Mouse (Mus musculus) adrenal gland, postnatal 36 days (tissue): ENCODE data around the gene Ppp1r13l. TPM values are rescaled to one million over a fixed set of nuclear protein-coding genes. Genes with fewer than 3 reads are reported as not detected.

Source experiments
- DNase-seq, 2 experiments: peaks; one replicate each; pipeline ENCODE4 v3.0.0; 2021; ENCODE audit warnings: mixed read lengths in 1 of 2
- total RNA-seq, 2 experiments: library from RNA; stranded (reverse); gene quantifications; 2 replicates each; pipeline ENCODE4 v1.2.3; 2021

Gene Ppp1r13l
- total RNA-seq, 2 experiments from 2014 or later = 5.8 to 8.9 TPM

- no peak for DNase-seq
Measured at GRCm38 (mm10) chr7:19365376-19365775, 5.8 kb downstream of the Ppp1r13l start.

GRCm38 (mm10) chr7:19368380-19368779, 8.8 kb downstream of the Ppp1r13l start:
- peak; percentile 82 to 89 for DNase-seq

- peak; percentile 62 to 80 for DNase-seq
Measured at GRCm38 (mm10) chr7:19369823-19370425, 10.4 kb downstream of the Ppp1r13l start.

- DNase-seq = no peak
Measured at GRCm38 (mm10) chr7:19373367-19373766, 13.8 kb downstream of the Ppp1r13l start.

GRCm38 (mm10) chr7:19375368-19375767, 15.8 kb downstream of the Ppp1r13l start:
- DNase-seq = no peak

- no peak for DNase-seq
Measured at GRCm38 (mm10) chr7:19376019-19376418, 16.5 kb downstream of the Ppp1r13l start.

GRCm38 (mm10) chr7:19378049-19378448, 18.5 kb downstream of the Ppp1r13l start:
- DNase-seq = no peak

- peak; percentile 99 to 100 for DNase-seq
Measured at GRCm38 (mm10) chr7:19381377-19382165, 22.0 kb downstream of the Ppp1r13l start, which contains the start of gene Ercc2. Gene Ercc2 (plus strand): TSS chr7:19382010.

GRCm38 (mm10) chr7:19382166-19382541, 22.6 kb downstream of the Ppp1r13l start:
- peak; percentile 46 to 56 for DNase-seq

- peak; percentile 28 to 51 for DNase-seq
Measured at GRCm38 (mm10) chr7:19383708-19384107, 24.2 kb downstream of the Ppp1r13l start.

- DNase-seq = peak in 1 of 2 experiments; percentile 44
Measured at GRCm38 (mm10) chr7:19388699-19389413, 29.3 kb downstream of the Ppp1r13l start.

GRCm38 (mm10) chr7:19394484-19394883, 34.9 kb downstream of the Ppp1r13l start:
- DNase-seq = no peak

GRCm38 (mm10) chr7:19399496-19400280, 40.1 kb downstream of the Ppp1r13l start:
- DNase-seq = peak; percentile 79 to 88

GRCm38 (mm10) chr7:19400946-19401345, 41.4 kb downstream of the Ppp1r13l start:
- no peak for DNase-seq

- no peak for DNase-seq
Measured at GRCm38 (mm10) chr7:19402535-19403112, 43.1 kb downstream of the Ppp1r13l start.

- DNase-seq = peak; percentile 61 to 72
Measured at GRCm38 (mm10) chr7:19403731-19404296, 44.3 kb downstream of the Ppp1r13l start, which contains the start of gene Klc3. Gene Klc3 (minus strand): TSS chr7:19404104.

GRCm38 (mm10) chr7:19404476-19404875, 44.9 kb downstream of the Ppp1r13l start, which contains the start of gene Ckm:
Gene Ckm (plus strand): TSS chr7:19404776.
- no peak for DNase-seq

GRCm38 (mm10) chr7:19405417-19405816, 45.9 kb downstream of the Ppp1r13l start:
- DNase-seq = peak; percentile 82 to 88

- no peak for DNase-seq
Measured at GRCm38 (mm10) chr7:19409753-19410152, 50.2 kb downstream of the Ppp1r13l start.

- peak; percentile 87 for DNase-seq
Measured at GRCm38 (mm10) chr7:19410766-19411344, 51.3 kb downstream of the Ppp1r13l start.

GRCm38 (mm10) chr7:19411783-19412182, 52.2 kb downstream of the Ppp1r13l start:
- DNase-seq = peak in 1 of 2 experiments; percentile 55
